Mouse (Mus musculus) megakaryocyte progenitor cell, adult 5-6 weeks (primary cell): ENCODE results near the gene S100z. TPM values are rescaled to one million over a fixed set of nuclear protein-coding genes. Genes with fewer than 3 reads are reported as not detected.

Experiments used
- ATAC-seq: replicated peaks from 2 replicates; pipeline ENCODE4 v1.8.0; 2016; ENCODE audit warnings: mild to moderate bottlenecking, moderate TSS enrichment, inconsistent platforms; ENCODE audit not compliant: poor library complexity
- total RNA-seq, 2 experiments: library from RNA; stranded (forward) in 1 of 2; stranded (reverse) in 1 of 2; fragments of 157-497, 149-512 nt in 1 of 2; fragments of 200-1000 nt in 1 of 2; gene quantifications; 2 replicates each; pipeline versions ENCODE4 v1.2.3 to v1.2.4; 2015 to 2017

S100z gene
- total RNA-seq (2015), result not detected in 2 replicates
- total RNA-seq (2017), result not detected in 2 replicates

- ATAC-seq, result no peak
These were observed at the start of gene S100z for GRCm38 (mm10) chr13:95478671-95479413. Gene S100z (minus strand): TSS chr13:95478721.

DNA sequence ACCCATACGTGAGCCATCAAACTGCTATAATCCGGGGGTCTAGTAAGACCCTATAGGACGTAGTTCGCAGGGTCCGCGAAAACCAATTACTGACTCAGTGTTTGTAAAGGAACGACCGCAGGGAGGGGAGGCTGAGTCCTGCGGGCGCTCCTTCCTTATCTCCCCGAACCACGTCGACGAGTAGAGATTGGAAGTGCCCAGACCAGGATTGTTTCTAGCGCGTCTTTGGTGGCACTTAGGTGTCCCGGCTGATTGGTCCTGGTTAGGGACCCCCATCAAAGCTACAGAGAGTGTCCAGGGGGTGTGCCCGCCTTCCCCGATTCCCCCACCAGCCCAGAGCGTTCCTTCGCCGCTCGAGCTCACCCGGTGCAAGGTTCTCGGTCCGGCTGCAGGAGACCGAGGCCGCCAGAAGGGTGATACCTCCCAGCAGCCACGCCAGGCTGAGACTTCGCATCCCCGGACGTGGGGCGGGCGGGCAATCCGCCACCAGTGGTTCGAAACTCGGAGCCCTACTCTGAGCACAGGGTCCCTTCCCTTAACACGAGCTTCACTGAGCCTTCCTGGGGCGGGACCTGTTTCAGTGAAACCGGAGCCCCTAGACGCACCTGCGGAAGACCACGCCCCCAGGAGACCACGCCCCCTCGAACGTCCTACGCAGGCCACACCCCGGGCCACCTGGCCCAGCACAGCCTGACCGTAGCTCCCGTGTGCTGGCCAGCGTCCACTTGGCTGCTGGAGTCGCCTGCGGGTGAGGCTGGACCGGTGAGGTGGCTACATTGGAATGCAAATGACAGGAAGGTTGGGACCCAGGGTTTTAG lies 46.4 kb upstream of the S100z start, which contains the start of gene F2rl1:
TSS of gene F2rl1 (minus strand) at position 554 of the 818 bp plus-strand sequence.
- peak; percentile 82 for ATAC-seq

DNA sequence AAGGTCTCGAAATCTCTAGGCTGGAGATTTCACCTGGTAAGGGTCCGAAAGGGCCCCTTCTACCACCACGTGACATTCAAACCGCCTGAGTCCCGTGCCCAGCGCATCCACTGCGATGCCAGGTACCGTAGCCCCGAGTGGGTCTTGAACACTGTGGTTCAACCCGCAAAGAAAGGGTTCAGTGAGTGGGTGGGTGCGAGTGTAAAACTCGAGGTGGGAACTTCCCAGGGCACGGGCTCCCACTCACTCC lies 45.8 kb upstream of the S100z start:
- no peak; the same call in 1 of the 2 replicates for ATAC-seq

DNA sequence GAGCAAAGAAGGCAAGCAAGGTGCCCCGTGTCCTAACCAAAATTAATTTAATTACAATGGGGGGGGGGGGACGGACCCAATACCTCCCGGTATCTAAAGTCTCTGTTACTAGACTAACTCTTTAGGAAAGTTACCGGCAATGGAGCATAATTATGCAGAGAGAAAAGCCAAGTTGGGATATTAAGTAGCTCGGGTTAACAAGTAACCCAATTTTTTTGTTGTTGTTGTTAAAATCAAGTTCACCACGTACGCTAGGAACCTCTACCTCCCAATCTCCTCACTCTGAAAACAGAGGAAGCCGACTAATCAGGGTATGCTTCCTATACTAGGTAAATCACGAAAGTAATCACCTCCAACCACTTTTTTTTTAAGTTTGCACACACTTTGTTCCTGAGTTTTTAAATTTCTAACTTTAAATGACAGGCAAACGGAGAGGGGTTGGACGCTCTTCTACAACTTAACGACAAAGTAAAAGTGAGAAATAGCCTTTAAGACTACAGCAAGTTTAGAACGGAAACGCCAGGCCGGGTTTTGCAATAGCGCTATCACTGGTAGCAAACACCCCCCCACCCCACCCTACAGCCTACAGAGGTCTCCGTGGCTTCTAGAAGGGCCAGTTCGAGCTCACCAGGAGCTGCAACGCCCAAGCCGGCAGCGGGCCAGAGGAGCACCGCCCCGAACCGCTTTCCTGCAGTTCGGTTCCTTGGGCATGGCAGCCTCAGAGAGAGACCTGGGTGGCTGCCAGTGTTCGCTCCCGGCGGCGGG lies 45.3 kb upstream of the S100z start:
- peak; percentile 63 for ATAC-seq

DNA sequence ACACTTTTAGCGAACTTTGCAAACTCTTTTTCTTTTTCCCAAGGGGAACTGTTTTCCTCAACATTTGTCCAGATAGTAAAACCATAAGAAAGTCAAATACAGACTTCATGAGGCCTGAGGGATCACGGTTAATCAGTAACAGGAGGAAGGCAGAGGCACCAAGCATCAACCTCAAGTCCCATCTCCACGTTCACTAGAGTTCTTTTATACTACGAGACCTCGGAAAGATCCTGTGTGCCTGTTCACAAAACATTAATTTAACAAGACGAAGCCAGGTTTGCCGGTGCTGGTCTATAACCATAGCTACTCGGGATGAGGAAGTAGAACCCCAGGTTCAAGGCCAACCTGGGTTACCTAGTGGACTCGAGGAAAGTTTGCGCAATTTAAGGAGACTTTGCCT lies 43.7 kb upstream of the S100z start:
- no peak for ATAC-seq

DNA sequence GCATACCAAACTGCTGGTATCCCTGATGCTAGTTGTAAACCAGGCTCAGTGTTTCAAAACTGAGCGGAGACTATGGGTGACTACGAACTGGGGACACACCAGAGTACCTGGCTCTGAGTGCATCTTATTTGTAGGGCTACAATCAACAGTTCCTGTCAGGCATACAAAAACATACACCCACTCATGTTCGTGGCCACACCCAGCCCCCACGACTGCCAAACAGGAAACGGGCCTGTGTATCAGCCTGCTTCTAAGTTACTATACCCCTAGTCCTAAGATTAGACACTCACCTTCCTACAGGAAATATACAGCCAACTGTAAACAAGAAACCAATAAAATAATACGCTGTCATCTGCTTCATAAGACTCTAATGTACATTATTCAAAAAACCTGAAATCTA lies 42.5 kb upstream of the S100z start:
- ATAC-seq, result no peak

- no peak for ATAC-seq
These were observed 36.2 kb upstream of the S100z start for GRCm38 (mm10) chr13:95514756-95515155.

DNA sequence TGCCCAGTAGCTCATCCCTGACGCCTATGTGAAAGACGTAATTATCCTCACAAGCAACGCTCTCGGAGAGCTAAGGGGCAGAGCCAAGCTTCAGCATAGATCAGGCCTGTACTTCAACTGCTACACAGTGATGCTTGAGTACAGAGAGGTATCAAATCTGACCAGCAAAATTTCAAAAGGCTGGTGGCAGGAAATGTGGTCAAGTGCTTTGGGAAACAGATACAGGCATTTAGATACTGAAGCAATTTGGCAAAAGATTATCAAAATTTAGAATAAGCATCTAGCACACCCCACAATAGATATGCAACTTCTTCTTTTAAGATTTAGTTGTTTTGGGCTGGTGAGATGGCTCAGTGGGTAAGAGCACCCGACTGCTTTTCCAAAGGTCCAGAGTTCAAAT lies 31.5 kb upstream of the S100z start:
- ATAC-seq, result no peak

DNA sequence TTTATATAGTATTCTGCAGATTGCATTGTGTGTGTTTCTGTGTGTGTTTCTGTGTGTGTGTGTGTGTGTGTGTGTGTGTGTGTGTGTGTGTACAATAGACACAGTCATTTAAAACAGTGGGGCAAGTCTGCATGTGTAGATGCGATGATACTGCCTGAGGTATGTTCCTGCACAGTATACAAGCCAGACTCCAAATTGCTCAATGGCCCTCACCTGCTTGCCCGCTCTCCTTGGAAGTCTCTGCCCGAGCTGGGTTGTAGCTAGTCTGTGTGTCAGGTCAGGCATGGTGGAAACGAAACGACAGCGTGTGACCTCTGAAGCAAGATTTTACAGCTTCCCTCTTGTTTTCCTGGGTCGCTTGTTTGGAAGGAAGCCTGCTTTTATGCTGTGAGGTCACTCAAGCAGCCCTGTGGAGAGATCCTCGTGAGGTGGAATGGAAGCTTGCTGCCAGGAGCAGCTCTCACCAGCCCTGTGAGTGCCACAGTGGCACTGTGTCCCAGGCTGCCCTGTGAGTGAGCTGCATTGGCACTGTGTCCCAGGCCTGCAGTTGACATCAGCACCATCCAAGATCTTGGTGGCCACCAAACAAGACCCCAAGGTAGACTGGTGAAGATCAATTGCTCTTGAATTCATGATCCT lies 24.9 kb upstream of the S100z start:
- ATAC-seq, result no peak

GRCm38 (mm10) chr13:95496601-95497000 lies 18.1 kb upstream of the S100z start:
- ATAC-seq, result 0 out of 2 replicates have a peak, but pooled peaks have one; percentile 31

DNA sequence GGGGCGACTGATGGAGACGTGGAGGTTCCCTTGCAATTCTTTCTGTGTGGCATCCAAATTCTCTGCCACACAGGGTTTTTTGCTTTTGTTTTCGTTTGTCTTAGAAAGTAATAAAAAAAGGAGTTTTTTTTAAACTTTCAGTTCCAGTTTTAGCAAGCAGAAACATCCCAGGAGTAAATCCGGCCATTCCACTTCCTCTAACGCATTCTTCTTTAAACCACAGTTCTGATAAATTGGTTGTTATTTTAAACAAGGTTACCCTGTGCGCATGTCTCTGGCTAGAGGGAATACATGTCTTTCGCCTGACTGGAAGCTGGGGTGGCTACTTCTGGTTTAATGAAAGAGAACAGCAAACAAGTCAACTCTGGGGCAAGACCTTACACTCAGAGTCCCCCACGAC lies 16.3 kb upstream of the S100z start:
- peak; percentile 70 for ATAC-seq

GRCm38 (mm10) chr13:95493296-95493695 lies 14.8 kb upstream of the S100z start:
- ATAC-seq, result no peak

DNA sequence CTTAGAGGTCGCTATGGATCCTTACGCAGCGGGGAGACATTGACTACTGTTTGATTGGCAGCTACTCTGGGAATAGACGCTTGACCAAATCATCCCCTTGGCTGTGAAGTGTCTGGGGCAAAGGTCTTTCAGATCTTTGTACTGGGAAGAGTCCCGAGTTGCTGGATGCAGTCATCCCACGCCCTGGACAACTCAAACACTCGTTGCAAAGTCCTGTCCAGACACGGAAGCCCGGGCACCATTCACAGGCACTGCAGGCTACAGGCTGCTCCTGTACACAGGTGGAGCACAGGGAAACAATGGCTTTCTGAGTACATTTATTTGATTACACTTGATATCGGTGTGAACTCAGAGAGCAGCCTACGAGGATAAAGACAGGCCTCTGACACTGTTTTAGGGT lies 12.8 kb upstream of the S100z start:
- ATAC-seq, result no peak

- ATAC-seq, result no peak
These were observed 6.1 kb upstream of the S100z start for GRCm38 (mm10) chr13:95484664-95485063.

- peak; percentile 90 for ATAC-seq
These were observed 2.9 kb upstream of the S100z start for GRCm38 (mm10) chr13:95481428-95481827.

- ATAC-seq, result peak; percentile 55
These were observed 1.3 kb downstream of the S100z start for GRCm38 (mm10) chr13:95477173-95477572.

GRCm38 (mm10) chr13:95475124-95475523 lies 3.4 kb downstream of the S100z start:
- 0 out of 2 replicates have a peak, but pooled peaks have one; percentile 38 for ATAC-seq

DNA sequence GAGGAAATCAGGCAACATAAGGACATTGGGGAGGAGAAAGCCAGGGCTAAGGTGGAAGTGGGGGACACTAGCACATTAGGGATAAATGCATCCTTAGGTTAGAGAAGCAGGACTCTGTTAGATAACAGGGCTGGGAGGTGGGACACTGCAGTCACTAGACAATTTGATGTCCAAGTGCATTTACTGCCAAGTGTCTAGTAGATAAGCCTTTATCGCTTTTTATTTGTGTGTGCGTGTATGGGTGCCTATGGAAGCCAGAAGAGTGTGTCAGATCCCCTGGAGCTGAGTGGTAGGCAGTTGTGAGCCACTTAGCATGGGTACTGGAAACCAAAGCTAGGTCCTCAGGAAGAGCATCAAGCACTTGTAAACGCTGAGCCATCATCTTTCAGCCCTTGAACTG lies 4.2 kb downstream of the S100z start:
- peak; percentile 55 for ATAC-seq

DNA sequence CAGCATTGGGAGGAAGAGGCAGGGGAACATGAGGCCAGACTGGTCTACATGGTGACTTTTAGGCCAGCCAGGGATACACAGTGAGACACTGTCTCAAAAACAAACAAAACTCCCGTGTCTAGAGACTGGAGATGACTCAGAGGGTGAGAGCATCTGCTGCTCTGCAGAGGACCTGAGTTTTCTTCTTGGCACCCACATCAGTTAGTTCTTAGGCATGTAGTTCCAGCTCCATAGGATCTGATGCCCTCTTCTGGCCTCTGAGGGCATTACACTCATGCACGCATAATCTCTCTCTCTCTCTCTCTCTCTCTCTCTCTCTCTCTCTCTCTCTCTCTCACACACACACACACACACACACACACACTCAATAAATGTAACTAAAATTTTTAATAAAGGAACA lies 7.6 kb downstream of the S100z start:
- ATAC-seq, result peak; percentile 58

- no peak for ATAC-seq
These were observed 27.0 kb downstream of the S100z start for GRCm38 (mm10) chr13:95451529-95451928.

- no peak for ATAC-seq
These were observed 27.8 kb downstream of the S100z start for GRCm38 (mm10) chr13:95450636-95451210.
